Mouse (Mus musculus): Measurements from ENCODE around the gene Fam187b.

DNA sequence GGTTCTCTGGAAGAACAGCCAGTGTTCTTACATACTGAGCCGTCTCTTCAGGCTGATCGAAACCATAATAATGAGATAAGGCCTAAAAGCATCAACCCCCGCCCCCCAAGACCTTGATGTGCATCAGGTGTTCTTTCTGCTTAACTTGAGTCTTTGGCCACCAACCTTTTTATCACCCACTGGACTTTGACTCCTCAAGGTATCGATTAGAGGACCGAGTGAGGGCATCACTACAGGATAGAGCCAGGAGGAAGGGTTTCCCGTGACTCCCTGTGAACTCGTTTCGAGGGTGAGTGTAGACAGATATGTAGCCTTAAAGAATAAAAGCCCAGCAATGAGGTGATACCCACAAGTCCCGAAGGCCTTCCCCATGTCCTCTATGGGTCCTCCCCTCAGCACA is 11.8 kb downstream of the Fam187b start:
- TF ChIP-seq GABPA (IDR thresholded peaks at IDR 0.05; ENCODE audit: insufficient replicate concordance, low read depth, low read length) (no peak), MAX (IDR thresholded peaks at IDR 0.05; ENCODE audit: low read length) (no peak), UBTF (IDR thresholded peaks at IDR 0.05; ENCODE audit: low read depth, low read length) (no peak), POLR2A (IDR thresholded peaks at IDR 0.05; ENCODE audit: low read depth, low read length) (no peak), KAT2A (IDR thresholded peaks at IDR 0.05; ENCODE audit: insufficient replicate concordance, low read length) (no peak)

Data from CH12.LX (cell line).